Mouse (Mus musculus): ENCODE measurements at regions not wholly inside any gene's neighbourhood (a gene's known extent, or its start where the extent isn't known, plus 50 kb on each side); places are given as distances from the start of the nearest gene placed in this dataset.

- no peak overlapping the region for H3K9ac ChIP-seq
- no peaks in the 10 kb centered on the region for H3K27me3 ChIP-seq
- no peak overlapping the region for H3K27ac ChIP-seq
- H3K4me1 ChIP-seq: no peaks in the 10 kb centered on the region
- H3K36me3 ChIP-seq: no peaks in the 10 kb centered on the region
- ATAC-seq (ENCODE audit: low FRiP score, low read depth): no peak
- no peak overlapping the region for H3K4me3 ChIP-seq
- no peak overlapping the region for H3K4me2 ChIP-seq (replicated peaks)
- no peaks in the 10 kb centered on the region for H3K9me3 ChIP-seq
Measured at GRCm38 (mm10) chr10:30132243-30132642, 68.1 kb downstream of the Cenpw start.

- H3K4me3 ChIP-seq: no peak overlapping the region
- ATAC-seq (ENCODE audit: low FRiP score, low read depth): no peak
- H3K36me3 ChIP-seq: no peaks in the 10 kb centered on the region
- H3K9me3 ChIP-seq: no peaks in the 10 kb centered on the region
- no peak overlapping the region for H3K9ac ChIP-seq
- WGBS: 58% methylated on average over 3 of the region's 3 CpGs
- H3K27ac ChIP-seq: no peak overlapping the region
- no peaks in the 10 kb centered on the region for H3K27me3 ChIP-seq
- H3K4me2 ChIP-seq (replicated peaks): no peak overlapping the region
- H3K4me1 ChIP-seq: no peaks in the 10 kb centered on the region
Measured at GRCm38 (mm10) chr10:30110341-30110740, 90.0 kb downstream of the Cenpw start.

- no peaks in the 10 kb centered on the region for H3K4me1 ChIP-seq
- H3K36me3 ChIP-seq: no peaks in the 10 kb centered on the region
- H3K4me3 ChIP-seq: no peak overlapping the region
- no peak overlapping the region for H3K27ac ChIP-seq
- no peak for ATAC-seq (ENCODE audit: low FRiP score, low read depth)
- H3K4me2 ChIP-seq (replicated peaks): no peak overlapping the region
- no peaks in the 10 kb centered on the region for H3K9me3 ChIP-seq
- H3K9ac ChIP-seq: no peak overlapping the region
- H3K27me3 ChIP-seq: no peaks in the 10 kb centered on the region
Measured at GRCm38 (mm10) chr10:30102443-30102842, 97.9 kb downstream of the Cenpw start.

GRCm38 (mm10) chr10:30094603-30095002 lies 105.8 kb downstream of the Cenpw start:
- H3K27me3 ChIP-seq: no peaks in the 10 kb centered on the region
- H3K4me2 ChIP-seq (replicated peaks): no peak overlapping the region
- no peak overlapping the region for H3K9ac ChIP-seq
- no peaks in the 10 kb centered on the region for H3K9me3 ChIP-seq
- no peak overlapping the region for H3K4me3 ChIP-seq
- H3K4me1 ChIP-seq: no peaks in the 10 kb centered on the region
- no peak overlapping the region for H3K27ac ChIP-seq
- no peaks in the 10 kb centered on the region for H3K36me3 ChIP-seq
- no peak for ATAC-seq (ENCODE audit: low FRiP score, low read depth)

- no peak overlapping the region for H3K27ac ChIP-seq
- WGBS: 5% methylated on average over 1 of the region's 1 CpGs
Measured at GRCm38 (mm10) chr10:30091549-30091948, 108.8 kb downstream of the Cenpw start.

GRCm38 (mm10) chr10:30089406-30089805 lies 111.0 kb downstream of the Cenpw start:
- Histone ChIP-seq H3K9ac (no peak overlapping the region), H3K36me3 (no peaks in the 10 kb centered on the region), H3K9me3 (no peaks in the 10 kb centered on the region), H3K4me1 (no peaks in the 10 kb centered on the region), H3K4me3 (no peak overlapping the region), H3K4me2 (replicated peaks) (no peak overlapping the region), H3K27ac (no peak overlapping the region), H3K27me3 (no peaks in the 10 kb centered on the region)
- WGBS: 64% methylated on average over 7 of the region's 7 CpGs
- ATAC-seq (ENCODE audit: low FRiP score, low read depth): peak; percentile 57; the same call in 1 of the 2 replicates

More at GRCm38 (mm10) chr10:30091549-30091948, 108.8 kb downstream of the Cenpw start:
- H3K27me3 ChIP-seq: no peaks in the 10 kb centered on the region
- no peak for ATAC-seq (ENCODE audit: low FRiP score, low read depth)
- no peaks in the 10 kb centered on the region for H3K4me1 ChIP-seq
- no peaks in the 10 kb centered on the region for H3K36me3 ChIP-seq
- no peaks in the 10 kb centered on the region for H3K9me3 ChIP-seq
- H3K9ac ChIP-seq: no peak overlapping the region
- no peak overlapping the region for H3K4me2 ChIP-seq (replicated peaks)
- H3K4me3 ChIP-seq: no peak overlapping the region

GRCm38 (mm10) chr10:30085059-30085458 lies 115.3 kb downstream of the Cenpw start:
- no peak for ATAC-seq (ENCODE audit: low FRiP score, low read depth)
- 89% methylated on average over 5 of the region's 5 CpGs for WGBS

GRCm38 (mm10) chr10:30066692-30067091 lies 133.7 kb downstream of the Cenpw start:
- Histone ChIP-seq H3K27me3 (no peaks in the 10 kb centered on the region), H3K4me2 (replicated peaks) (no peak overlapping the region), H3K4me3 (no peak overlapping the region), H3K9ac (no peak overlapping the region), H3K9me3 (no peaks in the 10 kb centered on the region), H3K4me1 (no peaks in the 10 kb centered on the region), H3K27ac (no peak overlapping the region), H3K36me3 (no peaks in the 10 kb centered on the region)
- 68% methylated on average over 2 of the region's 2 CpGs for WGBS
- peak; percentile 61 for ATAC-seq (ENCODE audit: low FRiP score, low read depth)

More at GRCm38 (mm10) chr10:30085059-30085458, 115.3 kb downstream of the Cenpw start:
- H3K27ac ChIP-seq: no peak overlapping the region
- no peaks in the 10 kb centered on the region for H3K4me1 ChIP-seq
- no peaks in the 10 kb centered on the region for H3K9me3 ChIP-seq
- no peak overlapping the region for H3K9ac ChIP-seq
- H3K27me3 ChIP-seq: no peaks in the 10 kb centered on the region
- no peak overlapping the region for H3K4me2 ChIP-seq (replicated peaks)
- no peak overlapping the region for H3K4me3 ChIP-seq
- no peaks in the 10 kb centered on the region for H3K36me3 ChIP-seq

GRCm38 (mm10) chr10:30030621-30031020 lies 169.7 kb downstream of the Cenpw start:
- WGBS: 66% methylated on average over 4 of the region's 4 CpGs
- no peak for ATAC-seq (ENCODE audit: low FRiP score, low read depth)
- Histone ChIP-seq H3K27me3 (no peaks in the 10 kb centered on the region), H3K9ac (no peak overlapping the region), H3K27ac (no peak overlapping the region), H3K4me1 (no peaks in the 10 kb centered on the region), H3K36me3 (no peaks in the 10 kb centered on the region), H3K4me3 (no peak overlapping the region), H3K9me3 (no peaks in the 10 kb centered on the region), H3K4me2 (replicated peaks) (no peak overlapping the region)

GRCm38 (mm10) chr10:30002950-30003636 lies 197.3 kb downstream of the Cenpw start:
- H3K4me1 ChIP-seq: no peaks in the 10 kb centered on the region

GRCm38 (mm10) chr10:30000836-30001235 lies 199.5 kb downstream of the Cenpw start:
- Histone ChIP-seq H3K36me3 (no peaks in the 10 kb centered on the region), H3K4me2 (replicated peaks) (no peak overlapping the region), H3K9ac (no peak overlapping the region), H3K27ac (no peak overlapping the region), H3K4me3 (no peak overlapping the region), H3K27me3 (no peaks in the 10 kb centered on the region), H3K9me3 (no peaks in the 10 kb centered on the region), H3K4me1 (no peaks in the 10 kb centered on the region)
- 73% methylated on average over 2 of the region's 2 CpGs for WGBS
- no peak for ATAC-seq (ENCODE audit: low FRiP score, low read depth)

More at GRCm38 (mm10) chr10:30002950-30003636, 197.3 kb downstream of the Cenpw start:
- H3K9ac ChIP-seq: no peak overlapping the region
- no peaks in the 10 kb centered on the region for H3K27me3 ChIP-seq
- no peaks in the 10 kb centered on the region for H3K9me3 ChIP-seq
- H3K4me2 ChIP-seq (replicated peaks): no peak overlapping the region
- H3K4me3 ChIP-seq: no peak overlapping the region
- H3K36me3 ChIP-seq: no peaks in the 10 kb centered on the region
- peak; percentile 36; the same call in 1 of the 2 replicates for ATAC-seq (ENCODE audit: low FRiP score, low read depth)
- no peak overlapping the region for H3K27ac ChIP-seq
- WGBS: 50% methylated on average over 6 of the region's 6 CpGs

GRCm38 (mm10) chr10:29981539-29981938 lies 218.8 kb downstream of the Cenpw start:
- Histone ChIP-seq H3K4me2 (replicated peaks) (no peak overlapping the region), H3K9ac (no peak overlapping the region), H3K4me3 (no peak overlapping the region), H3K9me3 (no peaks in the 10 kb centered on the region), H3K4me1 (no peaks in the 10 kb centered on the region), H3K36me3 (no peaks in the 10 kb centered on the region), H3K27ac (no peak overlapping the region), H3K27me3 (no peaks in the 10 kb centered on the region)
- WGBS: 54% methylated on average over 2 of the region's 2 CpGs
- ATAC-seq (ENCODE audit: low FRiP score, low read depth): no peak
